Mouse (Mus musculus): Measurements from ENCODE around the gene Smchd1.
"Not testable (repeated sequence)": the region's sequence is repeated elsewhere in the genome, so short reads cannot be mapped to it uniquely, and the experiment has no call there.

The Smchd1 gene

DNA sequence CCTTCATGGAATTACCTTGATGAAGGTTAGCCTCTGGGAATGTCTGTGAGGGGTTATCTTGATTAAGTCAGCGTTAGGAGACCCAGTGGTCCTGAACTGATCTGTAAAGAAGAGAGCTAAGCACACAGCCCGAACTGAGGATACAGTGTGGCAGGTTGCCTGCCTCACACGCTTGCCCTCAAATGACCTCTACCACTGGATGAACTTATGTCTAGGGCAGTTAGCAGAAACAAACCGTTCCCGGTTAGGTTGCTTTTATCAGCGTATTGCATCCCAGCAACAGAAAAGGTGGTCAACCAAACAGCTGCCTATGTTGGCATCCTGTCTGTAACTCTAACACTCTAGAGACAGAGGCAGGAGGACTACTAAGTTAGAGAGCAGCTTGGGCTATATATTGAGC lies 30.0 kb downstream of the Smchd1 start:
- DNase-seq (ENCODE audit: low read depth): no peak

GRCm38 (mm10) chr17:71444718-71445117 lies 30.4 kb downstream of the Smchd1 start:
- peak; percentile 72 for DNase-seq (ENCODE audit: low read depth)

GRCm38 (mm10) chr17:71444126-71444525 lies 31.0 kb downstream of the Smchd1 start:
- DNase-seq (ENCODE audit: low read depth): no peak

DNA sequence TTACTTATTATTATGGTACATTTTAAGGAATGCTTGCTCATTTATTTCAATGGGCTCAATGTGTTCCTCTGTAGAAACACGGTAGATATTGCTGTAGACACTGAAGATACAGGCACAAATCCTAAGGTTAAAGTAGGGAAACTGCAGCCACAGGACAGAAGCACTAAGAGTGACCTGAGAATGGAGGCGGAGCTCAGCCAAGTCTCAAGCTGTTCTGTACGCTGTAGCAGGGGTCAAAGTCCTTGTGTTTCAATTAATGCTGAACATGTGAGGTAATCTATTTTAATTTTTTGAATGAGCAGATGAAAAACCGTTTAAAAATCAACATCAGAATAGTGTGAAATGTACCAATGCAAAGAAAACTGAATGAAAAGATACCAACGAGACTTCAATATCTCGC lies 31.9 kb downstream of the Smchd1 start:
- no peak for DNase-seq (ENCODE audit: low read depth)

GRCm38 (mm10) chr17:71422502-71422901 lies 52.6 kb downstream of the Smchd1 start:
- not testable (repeated sequence) for DNase-seq (ENCODE audit: low read depth)

- not testable (repeated sequence) for DNase-seq (ENCODE audit: low read depth)
Observed at GRCm38 (mm10) chr17:71419448-71419847, 55.7 kb downstream of the Smchd1 start.

- no peak for DNase-seq (ENCODE audit: low read depth)
Observed at GRCm38 (mm10) chr17:71417008-71417407, 58.1 kb downstream of the Smchd1 start.

- DNase-seq (ENCODE audit: low read depth): no peak
Observed at GRCm38 (mm10) chr17:71387401-71387800, 87.7 kb downstream of the Smchd1 start.

DNA sequence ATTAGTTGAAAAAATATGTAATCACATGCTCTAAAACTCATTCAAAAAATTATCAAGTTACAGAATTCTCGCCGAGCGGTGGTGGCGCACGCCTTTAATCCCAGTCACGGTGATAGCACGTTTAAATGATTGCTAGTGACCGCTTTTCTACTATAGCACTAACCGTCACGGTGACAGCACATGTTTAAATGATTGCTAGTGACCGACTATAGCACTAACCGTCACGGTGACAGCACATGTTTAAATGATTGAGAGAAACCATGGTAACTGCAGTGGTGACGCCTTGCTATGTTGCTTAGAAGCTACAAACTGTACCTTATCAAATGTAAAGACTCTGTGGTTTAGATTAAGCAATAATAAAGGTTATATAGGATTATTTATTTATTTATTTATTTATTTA lies 94.8 kb downstream of the Smchd1 start:
- DNase-seq (ENCODE audit: low read depth): no peak

GRCm38 (mm10) chr17:71377901-71378300 lies 97.2 kb downstream of the Smchd1 start:
- no peak for DNase-seq (ENCODE audit: low read depth)

DNA sequence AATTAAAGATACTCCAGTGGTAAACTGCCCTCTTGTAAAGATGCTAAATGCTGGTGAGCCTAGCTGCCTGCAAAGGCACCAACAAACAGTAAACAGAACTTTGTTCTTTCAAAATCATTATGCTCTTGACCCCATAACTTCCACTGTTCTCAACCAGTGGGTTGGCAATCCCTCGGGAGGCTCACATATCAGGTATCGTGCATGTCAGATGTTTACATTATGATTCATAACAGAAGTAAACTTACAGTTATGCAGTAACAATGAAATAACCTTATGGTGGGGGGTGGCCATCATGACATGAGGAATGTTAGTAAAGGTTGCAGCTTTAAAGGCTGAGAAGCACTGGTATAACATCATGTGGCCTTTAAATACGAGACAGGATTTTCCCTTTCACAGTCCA lies 119.6 kb downstream of the Smchd1 start:
- DNase-seq (ENCODE audit: low read depth): peak; percentile 86

GRCm38 (mm10) chr17:71354205-71354604 lies 120.9 kb downstream of the Smchd1 start:
- no peak for DNase-seq (ENCODE audit: low read depth)

GRCm38 (mm10) chr17:71348188-71348587 lies 127.0 kb downstream of the Smchd1 start:
- no peak for DNase-seq (ENCODE audit: low read depth)

GRCm38 (mm10) chr17:71342006-71342405 lies 133.1 kb downstream of the Smchd1 start:
- DNase-seq (ENCODE audit: low read depth): no peak

GRCm38 (mm10) chr17:71338627-71339026 lies 136.5 kb downstream of the Smchd1 start:
- DNase-seq (ENCODE audit: low read depth): no peak

- DNase-seq (ENCODE audit: low read depth): no peak
Observed at GRCm38 (mm10) chr17:71337546-71337945, 137.6 kb downstream of the Smchd1 start.

GRCm38 (mm10) chr17:71336421-71336820 lies 138.7 kb downstream of the Smchd1 start:
- DNase-seq (ENCODE audit: low read depth): no peak

DNA sequence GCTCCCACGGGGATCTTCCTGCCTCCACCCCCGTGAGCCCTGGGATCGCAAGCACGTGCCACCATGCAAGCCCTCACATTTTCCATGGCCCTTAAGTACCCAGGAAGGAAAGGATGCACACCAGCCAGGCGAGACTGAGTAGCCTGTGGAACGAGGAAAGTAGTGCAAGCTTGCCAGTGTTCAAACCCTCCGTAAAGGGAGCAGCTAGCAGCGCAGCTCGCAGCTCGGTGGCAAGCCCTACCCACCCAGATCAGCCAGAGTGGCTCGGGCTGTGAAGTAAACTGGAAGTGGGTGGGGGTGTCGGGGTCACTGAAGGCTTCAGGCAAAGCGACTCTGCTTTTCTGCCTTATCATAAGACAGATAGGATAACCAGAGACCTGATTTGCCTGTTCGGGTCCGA lies 142.8 kb downstream of the Smchd1 start:
- no peak for DNase-seq (ENCODE audit: low read depth)

DNA sequence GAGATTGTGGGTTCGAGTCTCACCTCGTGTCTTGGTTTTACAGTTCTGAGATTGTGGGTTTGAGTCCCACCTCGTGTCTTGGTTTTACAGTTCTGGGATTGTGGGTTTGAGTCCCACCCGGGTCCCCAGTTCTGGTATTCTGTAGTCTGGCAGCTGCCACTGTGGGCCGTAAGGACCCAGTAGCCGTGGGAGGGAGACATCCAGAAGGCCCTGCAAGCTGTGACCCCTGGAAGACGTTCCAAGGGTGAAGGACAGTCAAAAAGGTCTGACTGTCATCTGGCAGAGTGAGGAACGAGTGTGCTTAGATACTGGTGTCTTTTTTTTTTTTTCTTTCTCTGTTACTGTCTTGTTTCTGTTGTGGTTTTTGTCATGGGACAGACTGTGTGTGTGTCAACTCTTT lies 154.4 kb downstream of the Smchd1 start:
- not testable (repeated sequence) for DNase-seq (ENCODE audit: low read depth)

DNA sequence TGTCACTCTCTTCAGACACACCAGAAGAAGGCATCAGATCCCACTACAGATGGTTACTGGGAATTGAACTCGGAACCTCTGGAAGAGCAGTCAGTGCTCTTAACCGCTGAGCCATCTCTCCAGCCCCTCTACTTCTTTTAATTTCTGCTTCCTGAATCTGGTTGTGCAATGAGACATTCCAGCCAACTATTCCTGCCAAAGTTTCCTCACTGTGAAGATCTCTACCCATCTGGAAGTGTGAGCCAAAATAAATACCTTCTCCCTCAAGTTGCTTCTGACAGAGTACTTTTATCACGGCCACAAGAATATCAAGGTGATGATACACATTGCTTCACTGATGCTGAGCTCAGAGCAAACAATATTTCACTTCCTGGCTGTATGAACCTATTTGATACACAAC lies 155.8 kb downstream of the Smchd1 start:
- DNase-seq (ENCODE audit: low read depth): peak; percentile 63

DNA sequence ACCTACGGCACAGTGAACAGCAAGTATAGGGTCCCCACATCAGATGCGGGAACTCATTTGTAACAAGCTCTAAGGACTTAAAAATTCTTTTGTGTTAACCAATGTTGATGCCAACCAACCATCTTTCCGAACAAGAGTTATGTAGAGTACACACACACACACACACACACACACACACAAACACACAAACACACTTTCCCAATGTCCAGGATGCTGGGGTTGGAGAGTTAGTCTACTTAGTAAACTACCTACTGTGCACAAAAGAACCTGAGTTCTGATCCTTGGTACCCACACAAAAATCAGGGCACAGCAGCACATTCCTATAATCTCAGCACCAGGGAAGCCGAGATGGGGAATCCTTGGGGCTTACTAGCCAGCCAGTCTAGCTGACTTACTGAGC lies 157.6 kb downstream of the Smchd1 start:
- DNase-seq (ENCODE audit: low read depth): no peak

DNA sequence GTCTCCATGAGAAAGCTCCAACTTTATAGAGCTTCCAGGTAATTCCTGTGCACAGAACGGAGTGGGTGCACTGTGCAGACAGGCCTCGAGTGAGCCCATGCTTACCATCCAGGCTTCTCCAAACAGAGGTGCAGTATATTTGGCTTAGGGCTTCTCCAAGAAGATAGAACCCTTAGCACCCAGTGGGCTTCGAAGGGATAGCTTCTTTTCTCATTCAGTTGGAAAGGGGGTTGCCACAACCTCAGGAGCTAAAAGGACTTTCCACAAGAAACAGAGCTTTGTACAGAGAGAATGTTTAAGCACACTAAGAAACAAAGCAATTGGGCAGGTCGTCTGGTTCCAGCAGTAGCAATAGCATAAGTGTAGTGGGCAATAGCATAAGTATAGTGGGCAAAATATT lies 160.8 kb downstream of the Smchd1 start:
- no peak for DNase-seq (ENCODE audit: low read depth)

DNA sequence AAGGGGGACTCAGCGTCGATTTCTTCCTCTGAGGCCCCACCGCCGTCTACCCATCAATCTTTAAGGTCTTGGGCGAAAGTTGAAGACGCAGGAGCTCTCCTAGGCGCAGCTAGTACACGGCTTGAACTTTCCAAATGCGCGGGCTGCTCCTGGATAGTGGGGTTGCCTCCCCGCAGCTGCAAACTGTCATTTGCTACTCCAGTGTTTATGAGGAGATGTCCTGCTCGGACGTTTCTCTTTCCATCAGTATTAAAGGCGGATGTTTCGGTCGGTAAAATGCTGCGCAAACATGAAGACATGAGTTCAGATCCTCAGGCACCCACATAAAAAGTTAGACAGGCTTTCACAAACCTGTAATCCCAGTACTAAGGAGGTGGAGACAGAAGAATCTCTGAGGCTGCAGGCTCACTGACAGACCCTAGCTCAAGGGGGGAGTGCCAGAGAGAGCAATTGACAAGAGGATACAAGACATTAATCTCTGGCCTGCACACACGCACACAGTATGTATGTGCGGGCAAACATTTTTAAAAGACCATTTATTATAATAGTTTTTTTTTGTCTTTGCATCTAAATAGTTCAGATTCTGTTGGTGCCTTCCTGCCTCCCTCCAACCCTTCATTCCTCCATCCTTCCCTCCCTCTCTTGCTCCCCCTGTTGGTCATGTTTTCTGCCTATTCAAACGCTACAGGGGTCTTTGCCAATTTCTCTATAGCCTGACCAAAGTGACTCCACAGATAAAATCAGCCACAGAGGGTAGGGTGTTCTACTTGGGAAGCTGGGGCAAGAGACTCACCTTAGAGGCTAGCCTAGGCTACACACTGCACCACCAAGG lies 163.6 kb downstream of the Smchd1 start, which contains the start of gene Emilin2:
Emilin2 (minus strand) TSS at position 639 of the 832 bp plus-strand sequence.
- DNase-seq (ENCODE audit: low read depth): peak; percentile 88
